Mouse (Mus musculus): ENCODE results near the gene Clec2g.

- TF ChIP-seq GATA1 (IDR thresholded peaks at IDR 0.05; ENCODE audit: borderline replicate concordance, low read length) (no peak), FLI1 (IDR thresholded peaks at IDR 0.05; ENCODE audit: low read length) (no peak)
Observed at GRCm38 (mm10) chr6:128976194-128976593, 42.0 kb downstream of the Clec2g start.

Data from megakaryocyte, embryonic 14.5 days (primary cell).